8 mouse cellular contexts compared by ENCODE assay signal in genomic region chrX:7883841-7884567, GRCm38 (mm10). TPM values are rescaled to one million over a fixed set of nuclear protein-coding genes. Genes with fewer than 3 reads are reported as not detected.
DNase-seq lines count a peak whose midpoint lies in the region; ATAC-seq and TF ChIP-seq lines count a peak whose summit lies in the region.

Gene Slc35a2, plus strand, starts transcription at chrX:7884028.

- H3K4me1 ChIP-seq in cortical plate, adult 2 months (ENCODE audit: control insufficient read depth, insufficient read depth, low read length) = no peaks in the 10 kb centered on the region
- H3K4me1 ChIP-seq in megakaryocyte, embryonic 14.5 days = peaks cover 28% of the 10 kb centered on the region

- peaks cover 46% of the 10 kb centered on the region for H3K36me3 ChIP-seq in megakaryocyte, embryonic 14.5 days (replicated peaks; ENCODE audit: low read length)

- DNase-seq in gastrocnemius, adult 8-10 months (ENCODE audit: low spot score in 2 of 2) = peak; percentile 84 to 85
- peak; percentile 63 for DNase-seq in hindlimb bud, embryonic 11.5 days (ENCODE audit: extremely low spot score, low read depth, low spot score)
- peak; percentile 54 to 81 for DNase-seq in left cerebral cortex, adult 8-10 months (ENCODE audit: low spot score in 2 of 2)
- peak; percentile 85 to 90 for DNase-seq in right cerebral cortex, postnatal 10 days (ENCODE audit: low spot score in 2 of 2)
- DNase-seq in urinary bladder, postnatal 25 days (ENCODE audit: low spot score) = peak; percentile 57

- ATAC-seq in activated CD4-positive, CD25-positive, alpha-beta regulatory T cell, adult 4 months = peak; percentile 66

- peak within 1 kb of the TSS; percentile 90 for H3K4me3 ChIP-seq in cortical plate, adult 2 months (ENCODE audit: insufficient read depth, low read length)
- peak within 1 kb of the TSS; percentile 97 for H3K4me3 ChIP-seq in megakaryocyte, embryonic 14.5 days (replicated peaks)

- no peak for TF ChIP-seq CTCF in cortical plate, adult 2 months (IDR thresholded peaks at IDR 0.05; ENCODE audit: extremely low read depth, insufficient read depth, low read length)

- H3K9me3 ChIP-seq in megakaryocyte, embryonic 14.5 days = no peaks in the 10 kb centered on the region

- TF ChIP-seq POLR2A in cortical plate, adult 2 months (IDR thresholded peaks at IDR 0.05; ENCODE audit: extremely low read depth, insufficient read depth, low read length) = peak; percentile 47

- H3K27ac ChIP-seq in cortical plate, adult 2 months (ENCODE audit: insufficient read depth, low read length) = peak within 1 kb of the TSS; percentile 87

- no peaks in the 10 kb centered on the region for H3K27me3 ChIP-seq in megakaryocyte, embryonic 14.5 days (replicated peaks)

RNA-seq across cellular contexts. Expression of gene Slc35a2, which starts in this region (rescaled TPM):
- 10 to 100 TPM; 11.3 to 17.3 TPM for polyA plus RNA-seq in activated CD4-positive, CD25-positive, alpha-beta regulatory T cell, adult 4 months (2017; shearing (Covaris generic))
- polyA plus RNA-seq in cortical plate, adult 2 months (2012; rRNA removed) = 50.2 and 52.7 TPM in 2 replicates
- total RNA-seq in gastrocnemius, adult 8-10 months (2022) = 10 to 100 TPM in 2 of 4 experiments, 1 to 10 TPM in 2; 8.5 to 11.3 (median 10.2) TPM
- total RNA-seq in left cerebral cortex, adult 8-10 months (2022) = 10 to 100 TPM; 28.2 to 47.5 (median 42.3) TPM
- polyA plus RNA-seq in megakaryocyte, embryonic 14.5 days (2012; ENCODE audit: insufficient read depth, low replicate concordance) = 99.5 and 147 TPM in 2 replicates

Comparison
In these comparisons a context has a peak if more than half of its experiments do, and no peak if none do; other contexts are left out.
1. Peak in every context shown above with its lines: DNase-seq, ATAC-seq, H3K4me3 ChIP-seq and H3K27ac ChIP-seq.